ENCODE assay signal across 8 mouse cellular contexts in the genomic region with DNA sequence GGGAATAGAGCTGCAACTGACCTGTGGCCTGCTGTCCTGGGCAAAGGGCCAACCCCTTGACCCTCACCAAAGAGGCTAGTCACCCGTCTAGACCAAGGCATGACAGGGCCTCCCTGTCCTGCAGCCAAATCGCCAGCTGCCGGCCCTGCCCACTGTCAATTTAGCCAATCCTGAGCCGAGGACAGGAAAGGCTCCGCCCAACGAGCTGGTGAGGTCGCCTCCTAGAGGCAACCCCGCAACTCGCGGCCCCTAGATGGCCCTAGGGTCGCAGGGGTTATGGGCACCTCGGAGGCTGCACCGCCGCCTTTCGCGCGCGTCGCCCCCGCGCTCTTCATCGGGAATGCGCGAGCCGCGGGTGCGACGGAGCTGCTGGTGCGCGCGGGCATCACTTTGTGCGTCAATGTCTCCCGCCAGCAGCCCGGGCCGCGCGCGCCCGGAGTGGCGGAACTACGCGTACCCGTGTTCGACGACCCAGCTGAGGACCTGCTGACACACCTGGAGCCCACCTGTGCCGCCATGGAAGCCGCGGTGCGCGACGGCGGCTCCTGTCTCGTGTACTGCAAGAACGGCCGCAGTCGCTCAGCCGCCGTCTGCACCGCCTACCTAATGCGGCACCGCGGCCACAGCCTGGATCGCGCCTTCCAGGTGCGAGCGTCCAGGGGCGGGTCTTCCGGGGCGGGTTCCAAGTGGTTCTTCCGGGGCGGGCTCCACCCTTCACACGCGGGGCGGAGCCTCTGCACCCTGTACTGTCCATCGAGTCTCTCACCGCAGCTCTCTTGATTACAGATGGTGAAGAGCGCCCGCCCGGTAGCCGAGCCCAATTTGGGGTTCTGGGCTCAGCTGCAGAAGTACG. TPM values are rescaled to one million over a fixed set of nuclear protein-coding genes. Genes with fewer than 3 reads are reported as not detected.
DNase-seq lines count a peak whose midpoint lies in the region; ATAC-seq and TF ChIP-seq lines count a peak whose summit lies in the region.

Gene Dusp28 (plus strand): TSS at position 203 of the 853 bp plus-strand sequence.

- peak within 1 kb of the TSS; percentile 89 to 98 for H3K4me3 ChIP-seq in ES-E14 (ENCODE audit: insufficient read depth in 1 of 2, low read depth in 1 of 2, low read length in 2 of 2, poor library complexity in 1 of 2, severe bottlenecking in 1 of 2)
- peak within 1 kb of the TSS; percentile 75 for H3K4me3 ChIP-seq in forebrain, embryonic 14.5 days (ENCODE audit: low read depth, low read length)
- H3K4me3 ChIP-seq in liver, postnatal 0 days (ENCODE audit: low read depth, low read length) = peak within 1 kb of the TSS; percentile 79
- peak within 1 kb of the TSS; percentile 83 for H3K4me3 ChIP-seq in neural tube, embryonic 14.5 days (ENCODE audit: low read depth, low read length)
- H3K4me3 ChIP-seq in testis, adult 2 months (ENCODE audit: control insufficient read depth, low read depth, low read length) = peak within 1 kb of the TSS; percentile 99

- peak within 1 kb of the TSS; percentile 42 for H3K27ac ChIP-seq in ES-E14 (ENCODE audit: insufficient read depth, low read depth, low read length, poor library complexity, severe bottlenecking)
- peak within 1 kb of the TSS; percentile 87 for H3K27ac ChIP-seq in forebrain, embryonic 14.5 days (ENCODE audit: low read depth, low read length)
- H3K27ac ChIP-seq in liver, postnatal 0 days (ENCODE audit: low read depth) = peak within 1 kb of the TSS; percentile 96
- H3K27ac ChIP-seq in neural tube, embryonic 14.5 days (ENCODE audit: low read depth, low read length) = peak within 1 kb of the TSS; percentile 91
- H3K27ac ChIP-seq in testis, adult 2 months (ENCODE audit: control insufficient read depth, insufficient read depth, low read depth, low read length) = peak within 1 kb of the TSS; percentile 83

- H3K4me1 ChIP-seq in ES-E14 (ENCODE audit: control insufficient read depth in 2 of 2, insufficient read depth in 2 of 2, low read length in 2 of 2, poor library complexity in 1 of 2) = peaks cover 0 to 13% of the 10 kb centered on the region in 2 experiments; a peak in 1 of 4 replicates
- H3K4me1 ChIP-seq in forebrain, embryonic 14.5 days (ENCODE audit: control insufficient read depth, insufficient read depth, low read length) = peaks cover 21% of the 10 kb centered on the region
- H3K4me1 ChIP-seq in liver, postnatal 0 days (ENCODE audit: insufficient read depth) = peaks cover 45% of the 10 kb centered on the region
- H3K4me1 ChIP-seq in neural tube, embryonic 14.5 days (ENCODE audit: control insufficient read depth, insufficient read depth, low read length) = peaks cover 29% of the 10 kb centered on the region
- H3K4me1 ChIP-seq in testis, adult 2 months (ENCODE audit: control insufficient read depth, insufficient read depth, low read length) = peaks cover 23% of the 10 kb centered on the region

- intact Hi-C loops in heart, postnatal 10 days (cut with DNase I) = loop anchor here (2.0 kb wide), 1 partner anchor 208 kb away; no protein-coding TSS in a partner anchor

- peak; percentile 54; the same call in 1 of the 2 replicates for TF ChIP-seq POLR2A in testis, adult 2 months (IDR thresholded peaks at IDR 0.05; ENCODE audit: control insufficient read depth, low read depth, low read length)

- no peaks in the 10 kb centered on the region for H3K27me3 ChIP-seq in forebrain, embryonic 14.5 days (replicated peaks; ENCODE audit: control insufficient read depth, insufficient read depth, low read length)
- H3K27me3 ChIP-seq in liver, postnatal 0 days (ENCODE audit: insufficient read depth, low read length) = no peaks in the 10 kb centered on the region; the same call in 1 of the 2 replicates
- no peaks in the 10 kb centered on the region for H3K27me3 ChIP-seq in neural tube, embryonic 14.5 days (ENCODE audit: control insufficient read depth, insufficient read depth, low read length)
- 0 out of 2 replicates have a peak, but pooled peaks cover 2% of the 10 kb centered on the region for H3K27me3 ChIP-seq in testis, adult 2 months (ENCODE audit: control insufficient read depth, insufficient read depth, low read length)

- no peak; the same call in 1 of the 2 replicates for TF ChIP-seq EP300 in liver, postnatal 0 days (IDR thresholded peaks at IDR 0.05; ENCODE audit: low read depth)

- no peaks in the 10 kb centered on the region; the same call in 1 of the 2 replicates for H3K36me3 ChIP-seq in ES-E14 (ENCODE audit: control insufficient read depth, insufficient read depth, low read length, poor library complexity, severe bottlenecking)
- no peaks in the 10 kb centered on the region for H3K36me3 ChIP-seq in forebrain, embryonic 14.5 days (ENCODE audit: control insufficient read depth, insufficient read depth, low read length)
- H3K36me3 ChIP-seq in liver, postnatal 0 days (replicated peaks; ENCODE audit: insufficient read depth, low read length) = peaks cover 3% of the 10 kb centered on the region; the same call in 1 of the 2 replicates
- no peaks in the 10 kb centered on the region for H3K36me3 ChIP-seq in neural tube, embryonic 14.5 days (ENCODE audit: control insufficient read depth, insufficient read depth, low read length)
- H3K36me3 ChIP-seq in testis, adult 2 months (ENCODE audit: control insufficient read depth, insufficient read depth, low read length) = no peaks in the 10 kb centered on the region

- in situ Hi-C loops in ES-E14 (cut with MboI; ENCODE audit: low sequenced_read_pairs in 2 of 2, unreplicated experiment in 2 of 2) = no loop called here

- no peaks in the 10 kb centered on the region for H3K9me3 ChIP-seq in ES-E14 (ENCODE audit: control insufficient read depth, insufficient read depth, low read depth, low read length)
- H3K9me3 ChIP-seq in forebrain, embryonic 14.5 days (replicated peaks; ENCODE audit: control insufficient read depth, low read length) = no peaks in the 10 kb centered on the region
- no peaks in the 10 kb centered on the region for H3K9me3 ChIP-seq in liver, postnatal 0 days (ENCODE audit: low read length)
- H3K9me3 ChIP-seq in neural tube, embryonic 14.5 days (ENCODE audit: control insufficient read depth, low read length) = no peaks in the 10 kb centered on the region

- ATAC-seq in forebrain, embryonic 14.5 days = peak; percentile 88
- peak; percentile 89 for ATAC-seq in liver, postnatal 0 days
- ATAC-seq in neural tube, embryonic 14.5 days (ENCODE audit: low read depth) = peak; percentile 87

- H3K9ac ChIP-seq in ES-E14 (ENCODE audit: insufficient read depth, low read depth, low read length, poor library complexity, severe bottlenecking) = peak within 1 kb of the TSS; percentile 91
- peak within 1 kb of the TSS; percentile 75 for H3K9ac ChIP-seq in forebrain, embryonic 14.5 days (ENCODE audit: low read length)
- H3K9ac ChIP-seq in liver, postnatal 0 days (replicated peaks) = peak within 1 kb of the TSS; percentile 83
- H3K9ac ChIP-seq in neural tube, embryonic 14.5 days (replicated peaks; ENCODE audit: low read depth, low read length) = peak within 1 kb of the TSS; percentile 74

- under 1% methylated on average over 80 of the region's 81 CpGs for WGBS in forebrain, embryonic 14.5 days
- WGBS in large intestine, adult 2 months = under 1% methylated on average over 81 of the region's 81 CpGs
- under 1% methylated on average over 80 of the region's 81 CpGs for WGBS in liver, postnatal 0 days (ENCODE audit: insufficient replicate concordance)
- under 1% methylated on average over 80 of the region's 81 CpGs for WGBS in neural tube, embryonic 14.5 days

- TF ChIP-seq CTCF in liver, postnatal 0 days (IDR thresholded peaks at IDR 0.05; ENCODE audit: low read depth) = peak; percentile 80
- TF ChIP-seq CTCF in testis, adult 2 months (IDR thresholded peaks at IDR 0.05; ENCODE audit: control insufficient read depth, insufficient read depth, insufficient replicate concordance, low read depth, low read length) = no peak; the same call in 1 of the 2 replicates

- peak within 1 kb of the TSS; percentile 79 for H3K4me2 ChIP-seq in forebrain, embryonic 14.5 days (ENCODE audit: low read length)
- peak within 1 kb of the TSS; percentile 89 for H3K4me2 ChIP-seq in liver, postnatal 0 days (ENCODE audit: low read depth, low read length)
- H3K4me2 ChIP-seq in neural tube, embryonic 14.5 days (ENCODE audit: low read depth, low read length) = peak within 1 kb of the TSS; percentile 76

- DNase-seq in ES-E14 (ENCODE audit: low read depth, low spot score) = peak; percentile 77
- peak; percentile 88 for DNase-seq in cerebellum, adult 11 months
- peak; percentile 91 for DNase-seq in forebrain, embryonic 14.5 days (ENCODE audit: low spot score)
- DNase-seq in heart, postnatal 10 days = peak; percentile 92
- DNase-seq in large intestine, adult 2 months (ENCODE audit: low read depth, low spot score) = no peak
- DNase-seq in liver, postnatal 0 days = peak; percentile 96

TF ChIP-seq in ES-E14, 5 proteins besides CTCF, POLR2A, EP300 and RAD21:
- peak; percentile 55; the same call in 1 of the 2 replicates for TF ChIP-seq HCFC1 (IDR thresholded peaks at IDR 0.05; ENCODE audit: borderline replicate concordance, insufficient read depth, low read length)
- TF ChIP-seq ZNF384 (IDR thresholded peaks at IDR 0.05; ENCODE audit: low read depth, low read length) = no peak
TF ChIP-seq in ES-E14: peak in this region for 1.

RNA-seq across cellular contexts. Expression of gene Dusp28, which starts in this region (rescaled TPM):
- total RNA-seq in ES-E14 (2012; rRNA removed) = 4.8 and 6.0 TPM in 2 replicates
- polyA plus RNA-seq in forebrain, embryonic 14.5 days (2014; fragmentation: Nextera tagmentation; extraction: Ambion mirVana) = 12.2 and 12.7 TPM in 2 replicates
- total RNA-seq in heart, postnatal 10 days (2021) = 10 to 100 TPM; 11.5 to 12.8 TPM
- 10.4 and 12.7 TPM in 2 replicates for polyA plus RNA-seq in large intestine, adult 2 months (2012; rRNA removed)
- polyA plus RNA-seq in liver, postnatal 0 days (2015; fragmentation: Nextera tagmentation; extraction: Ambion mirVana) = 17.4 and 20.2 TPM in 2 replicates
- 15.9 and 18.0 TPM in 2 replicates for polyA plus RNA-seq in neural tube, embryonic 14.5 days (2014; fragmentation: Nextera tagmentation; extraction: Ambion mirVana)
- 5.7 TPM in 2 replicates for polyA plus RNA-seq in testis, adult 2 months (2012; rRNA removed)

Comparison
In these comparisons a context has a peak if more than half of its experiments do, and no peak if none do; other contexts are left out.
1. H3K27ac ChIP-seq: peak in every context shown above with its lines; median percentile 96 in liver, postnatal 0 days; 91 in neural tube, embryonic 14.5 days; 87 in forebrain, embryonic 14.5 days; 83 in testis, adult 2 months; 42 in ES-E14.